Mouse (Mus musculus) spleen, adult 18-20 months (tissue): Measurements from ENCODE around the gene Tsen2.

ENCODE experiments used
- DNase-seq, 2 experiments: peaks; one replicate each; pipeline ENCODE4 v3.0.0; 2022; ENCODE audit warnings: mixed read lengths in 2 of 2

Gene Tsen2

GRCm38 (mm10) chr6:115544442-115544970, at the start of gene Tsen2:
TSS of gene Tsen2 (plus strand) at chr6:115544664.
- peak; percentile 90 to 97 for DNase-seq

GRCm38 (mm10) chr6:115499540-115499939, 44.9 kb upstream of the Tsen2 start:
- no peak for DNase-seq

DNA sequence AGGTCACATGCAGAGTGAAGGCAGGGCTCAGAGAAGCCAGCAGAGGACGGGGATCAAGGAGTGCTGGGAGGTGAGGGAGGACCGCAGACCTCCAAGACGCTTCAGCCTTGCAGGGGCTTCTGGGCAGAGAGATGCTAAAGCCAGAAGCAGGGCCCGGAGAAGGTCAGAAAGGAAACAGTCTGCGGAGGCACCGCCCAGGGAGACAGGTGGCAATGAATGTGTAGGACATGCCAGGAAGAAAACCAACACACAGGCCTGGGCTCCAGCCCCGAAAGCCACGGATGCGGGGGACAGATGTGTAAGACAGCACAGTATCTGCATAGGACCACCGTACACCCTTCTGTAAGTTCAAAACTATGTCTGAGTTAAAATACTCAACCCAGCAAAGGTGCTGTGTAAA, 44.2 kb upstream of the Tsen2 start:
- DNase-seq, result no peak

DNA sequence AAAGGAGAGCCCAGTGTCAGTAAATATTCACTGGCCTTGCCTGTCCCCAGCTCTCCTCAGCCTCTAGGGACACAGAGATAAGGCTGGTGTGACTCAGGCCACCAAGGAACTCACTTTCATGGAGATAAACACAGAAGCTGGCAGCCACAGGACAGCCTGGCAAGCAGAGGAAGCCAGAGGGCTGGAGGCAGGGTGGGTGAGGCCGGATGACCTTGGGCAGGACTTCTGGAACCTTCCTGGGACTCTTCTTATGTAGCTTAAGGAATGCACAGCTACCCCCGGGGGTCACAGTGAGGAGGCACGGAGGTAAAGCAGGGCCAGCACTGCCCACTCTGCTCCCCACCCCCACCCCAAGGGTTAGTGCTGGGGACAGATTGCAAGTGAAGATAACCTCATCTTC, 43.3 kb upstream of the Tsen2 start:
- DNase-seq, result no peak

DNA sequence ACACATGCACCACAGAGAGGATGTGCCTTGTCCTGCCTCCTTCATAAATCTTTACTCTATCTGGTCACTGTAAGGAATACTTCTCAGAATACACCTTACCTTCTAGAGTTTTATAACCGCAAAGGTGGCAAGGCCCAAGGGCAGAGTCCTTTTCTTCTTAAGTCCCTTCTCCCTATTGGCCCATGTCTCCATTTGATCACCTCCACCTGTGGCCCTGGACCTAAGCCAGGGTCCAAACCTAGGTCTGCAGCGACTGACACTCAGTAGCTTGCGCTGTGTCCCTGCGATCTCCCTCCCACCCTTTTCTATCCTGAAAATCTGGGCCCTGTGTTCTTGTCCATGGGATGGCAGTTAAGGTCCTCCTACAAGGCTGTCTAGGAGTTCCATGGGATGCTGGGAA, 41.4 kb upstream of the Tsen2 start:
- no peak for DNase-seq

DNA sequence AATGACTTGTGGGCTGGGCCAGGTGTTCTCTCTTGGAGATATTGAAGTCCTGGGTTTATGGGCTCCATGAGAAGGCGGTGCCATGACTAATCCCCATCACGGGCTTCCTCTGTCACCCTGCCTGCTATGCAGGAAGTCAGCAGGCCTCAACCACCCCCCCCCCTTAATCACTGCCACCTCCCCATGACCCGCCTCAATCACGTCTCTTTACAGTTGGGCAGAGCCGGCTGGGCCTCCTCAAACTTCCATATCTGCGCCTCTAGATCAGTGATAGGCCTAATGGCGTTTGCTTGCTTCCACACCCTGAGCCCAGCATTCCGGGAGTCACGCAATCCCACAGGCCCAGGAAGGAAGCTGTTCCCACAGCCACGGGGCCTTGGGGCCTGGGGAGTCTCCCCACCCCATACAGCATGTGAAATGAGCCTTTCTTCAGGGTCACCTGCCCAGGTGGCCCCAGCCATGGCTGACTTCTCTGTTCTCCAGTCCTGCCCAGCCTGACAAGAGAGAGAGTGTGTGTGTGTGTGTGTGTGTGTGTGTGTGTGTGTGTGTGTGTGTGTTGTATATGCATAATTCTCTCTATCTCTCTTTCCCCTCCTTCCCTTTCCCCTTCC, 40.8 kb upstream of the Tsen2 start:
- DNase-seq, result no peak

DNA sequence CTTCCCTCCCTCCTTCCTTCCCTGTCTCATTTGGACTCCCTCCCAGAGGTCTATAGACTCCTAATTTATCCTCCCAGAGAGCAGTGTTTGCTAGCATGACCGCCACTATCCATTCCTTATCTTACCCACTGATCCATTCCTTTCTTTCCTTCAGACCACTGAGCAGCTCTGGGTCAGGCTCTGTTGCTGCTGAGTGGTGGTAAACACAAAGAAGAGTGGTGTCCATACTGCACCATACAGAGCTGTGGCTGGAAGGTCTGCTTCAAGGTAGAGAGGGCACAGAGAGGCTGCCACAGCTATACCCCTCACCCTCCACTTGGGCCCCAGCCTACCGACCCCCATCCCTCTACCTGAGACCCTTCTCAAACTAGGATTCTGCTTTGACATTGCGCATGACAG, 40.3 kb upstream of the Tsen2 start:
- DNase-seq, result no peak

GRCm38 (mm10) chr6:115504915-115505314, 39.5 kb upstream of the Tsen2 start:
- DNase-seq, result no peak

DNA sequence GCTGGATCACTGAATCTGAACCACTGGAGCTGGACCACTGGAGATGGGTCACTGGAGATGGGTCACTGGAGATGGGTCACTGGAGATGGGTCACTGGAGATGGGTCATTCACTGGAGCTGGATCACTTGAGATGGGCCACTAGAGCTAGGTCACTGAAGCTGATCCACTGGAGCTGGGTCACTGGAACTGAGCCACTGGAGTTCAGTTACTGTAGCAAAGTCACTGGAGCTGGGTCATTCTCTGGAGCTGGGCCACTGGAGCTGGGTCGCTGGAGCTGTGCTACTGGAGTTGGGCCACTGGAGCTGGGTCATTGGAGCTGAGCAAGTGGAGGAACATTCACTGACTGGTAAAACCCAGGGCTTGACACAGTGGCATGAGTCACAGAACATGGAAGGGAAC, 38.0 kb upstream of the Tsen2 start:
- no peak for DNase-seq

GRCm38 (mm10) chr6:115511447-115511846, 33.0 kb upstream of the Tsen2 start:
- DNase-seq, result no peak

DNA sequence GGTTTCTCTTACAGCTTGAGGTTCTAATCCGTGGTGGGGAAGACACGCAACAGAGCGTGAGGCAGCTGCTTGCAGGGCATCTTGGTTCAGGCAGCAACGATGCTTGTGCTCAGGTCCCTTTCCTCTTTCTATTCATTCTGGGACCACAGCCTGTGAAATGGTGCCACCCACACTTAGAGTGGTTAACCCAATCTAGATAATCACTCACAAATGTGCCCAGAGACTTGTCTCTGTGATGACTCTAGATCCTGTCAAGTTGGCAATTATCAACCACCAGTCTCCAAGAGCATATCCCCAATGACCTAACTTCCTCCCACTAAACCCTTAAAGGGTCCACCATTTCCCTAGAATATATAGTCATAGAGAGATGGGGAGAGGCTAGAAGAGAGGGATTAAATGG, 31.3 kb upstream of the Tsen2 start:
- DNase-seq, result no peak

DNA sequence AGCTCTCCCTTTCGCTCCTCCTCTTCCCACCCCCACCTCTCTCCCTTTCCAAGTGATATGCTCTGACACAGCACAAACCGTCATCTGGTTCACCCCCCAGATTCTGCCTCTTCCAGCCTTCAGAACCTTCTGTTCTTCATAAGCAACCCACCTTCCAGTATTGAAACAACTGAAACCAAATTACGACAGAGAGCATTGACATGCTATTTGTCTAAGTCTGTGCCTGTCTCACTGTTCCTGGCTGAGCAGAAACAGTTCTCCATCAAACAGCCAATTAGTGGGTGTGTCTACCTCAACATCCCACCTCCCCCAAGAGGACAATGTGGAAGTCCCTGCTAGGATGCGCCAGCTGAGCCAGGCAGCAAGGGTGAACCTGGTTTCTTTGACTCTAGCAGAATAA, 26.6 kb upstream of the Tsen2 start:
- DNase-seq, result no peak

GRCm38 (mm10) chr6:115518352-115518751, 26.1 kb upstream of the Tsen2 start:
- DNase-seq, result no peak

DNA sequence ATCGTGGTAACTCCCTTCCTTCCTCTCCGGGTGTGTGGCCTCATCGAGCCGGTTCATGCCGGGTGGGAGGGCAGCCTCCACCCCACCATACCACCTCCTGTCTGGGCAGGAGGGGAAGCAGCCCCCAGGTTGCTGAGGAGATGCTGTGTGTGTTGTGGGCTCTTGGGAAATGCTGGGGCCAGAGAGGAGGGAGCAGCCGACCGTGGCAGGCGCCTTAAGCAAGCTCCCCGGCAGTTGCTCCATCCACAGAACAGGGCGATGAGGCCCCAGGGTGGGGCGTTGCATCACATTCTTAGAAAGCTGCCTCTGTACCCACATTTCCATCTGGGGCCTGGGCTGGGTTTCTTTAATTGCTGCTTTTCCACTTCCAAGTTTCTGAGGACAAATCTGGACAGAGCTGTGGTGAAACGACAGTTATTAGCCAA, 25.2 kb upstream of the Tsen2 start:
- no peak for DNase-seq

DNA sequence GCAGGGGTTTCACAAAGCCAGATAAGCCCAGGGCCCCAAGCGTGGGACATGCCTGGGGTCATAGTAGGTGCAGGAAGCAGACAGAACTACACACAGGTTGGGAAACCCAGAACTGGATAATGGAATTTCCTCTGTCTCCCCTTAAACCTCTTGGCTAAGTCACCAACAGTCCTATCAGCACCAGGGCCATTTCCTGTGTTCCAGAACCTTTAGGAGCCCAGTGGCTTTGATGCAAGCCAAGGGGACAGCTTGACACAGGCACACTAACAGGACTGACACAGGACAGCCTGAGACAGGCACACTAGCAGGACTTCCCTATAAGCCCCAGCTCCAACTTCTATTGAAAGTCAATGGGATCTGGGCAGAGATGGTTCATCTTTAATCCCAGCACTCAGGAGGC, 22.5 kb upstream of the Tsen2 start:
- DNase-seq, result no peak

DNA sequence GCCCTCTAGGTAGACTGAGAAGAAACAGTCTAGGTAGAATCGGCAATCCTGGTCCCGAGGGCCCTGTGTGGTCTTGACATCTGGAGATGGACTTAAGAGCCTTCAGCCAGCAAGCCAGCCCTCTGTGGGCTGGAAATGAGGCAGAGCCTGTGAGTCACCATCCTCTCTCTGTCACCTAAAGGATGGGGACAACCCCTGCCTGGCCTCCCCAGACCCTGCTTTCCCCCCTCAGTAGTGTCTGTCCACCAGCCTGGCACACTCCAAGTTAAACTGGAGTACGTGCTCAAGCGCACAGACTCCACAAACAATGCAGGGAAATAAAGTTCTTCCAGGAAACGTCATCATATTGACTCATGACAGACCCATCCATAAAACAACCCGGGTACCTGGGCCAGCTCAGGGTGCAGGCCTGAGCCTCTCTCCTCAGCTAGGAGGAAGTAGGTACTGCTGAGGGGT, 21.7 kb upstream of the Tsen2 start:
- DNase-seq, result no peak

DNA sequence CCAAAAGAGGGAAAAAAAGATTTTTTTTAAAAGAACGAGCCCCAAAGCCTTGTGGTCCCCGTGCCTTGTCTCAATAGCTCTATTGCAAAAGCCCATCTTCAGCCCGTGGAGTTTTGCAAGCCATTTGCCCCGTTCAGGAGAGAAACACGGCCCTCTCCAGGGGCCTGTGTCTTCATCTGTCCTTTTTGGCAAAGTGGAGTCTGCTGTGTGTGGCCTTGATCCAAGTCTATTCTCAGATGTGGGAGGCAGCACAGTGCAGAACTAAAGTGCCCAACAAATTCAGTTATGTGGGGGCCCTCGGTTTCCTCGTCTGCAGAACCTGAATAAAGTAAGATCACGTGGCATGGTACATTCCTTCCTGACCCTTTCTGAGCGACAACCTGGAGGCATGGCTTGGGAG, 21.3 kb upstream of the Tsen2 start:
- DNase-seq, result no peak

- DNase-seq, result no peak
Observed at GRCm38 (mm10) chr6:115524449-115524990, 19.9 kb upstream of the Tsen2 start.

GRCm38 (mm10) chr6:115527418-115527817, 17.0 kb upstream of the Tsen2 start:
- no peak for DNase-seq

GRCm38 (mm10) chr6:115528372-115528771, 16.1 kb upstream of the Tsen2 start:
- no peak for DNase-seq

DNA sequence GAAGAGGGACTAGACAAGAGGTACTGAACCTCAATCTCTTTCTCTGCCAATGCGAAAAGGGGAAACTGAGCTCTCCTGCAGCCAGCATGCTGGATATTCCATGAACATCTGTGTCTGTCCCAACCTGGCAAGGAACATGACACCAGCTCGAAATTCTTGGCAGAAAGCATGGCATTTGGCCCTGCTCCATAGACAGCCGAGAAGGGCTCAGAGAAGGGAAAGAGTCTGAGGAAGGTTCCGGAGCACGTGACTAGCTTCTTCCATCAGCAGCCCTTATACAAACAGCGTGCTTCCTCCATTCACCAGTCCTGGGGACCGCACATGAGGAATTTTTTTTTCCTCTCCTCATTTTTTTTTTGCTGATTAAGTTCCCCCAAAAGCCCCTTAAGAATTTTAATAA, 9.8 kb upstream of the Tsen2 start:
- no peak for DNase-seq

DNA sequence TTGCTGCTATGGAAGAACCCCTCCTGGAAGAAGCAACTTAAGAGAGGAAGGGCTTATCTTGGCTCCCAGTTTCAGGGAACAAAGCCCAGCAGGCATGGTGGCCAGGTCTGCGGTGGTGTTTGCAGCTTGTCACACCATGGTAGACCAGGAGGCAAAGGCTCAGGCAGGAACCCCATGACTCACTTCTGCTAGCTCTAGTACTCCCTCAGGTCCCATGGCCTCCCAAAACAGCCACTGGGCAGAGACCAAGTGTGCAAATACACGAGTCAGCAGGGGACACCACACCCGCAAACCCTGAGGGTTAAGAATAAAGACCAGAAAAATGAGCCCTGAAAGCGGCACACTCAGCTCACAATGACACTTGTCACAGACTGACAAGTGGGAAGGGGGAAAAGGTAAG, 8.3 kb upstream of the Tsen2 start:
- no peak for DNase-seq

DNA sequence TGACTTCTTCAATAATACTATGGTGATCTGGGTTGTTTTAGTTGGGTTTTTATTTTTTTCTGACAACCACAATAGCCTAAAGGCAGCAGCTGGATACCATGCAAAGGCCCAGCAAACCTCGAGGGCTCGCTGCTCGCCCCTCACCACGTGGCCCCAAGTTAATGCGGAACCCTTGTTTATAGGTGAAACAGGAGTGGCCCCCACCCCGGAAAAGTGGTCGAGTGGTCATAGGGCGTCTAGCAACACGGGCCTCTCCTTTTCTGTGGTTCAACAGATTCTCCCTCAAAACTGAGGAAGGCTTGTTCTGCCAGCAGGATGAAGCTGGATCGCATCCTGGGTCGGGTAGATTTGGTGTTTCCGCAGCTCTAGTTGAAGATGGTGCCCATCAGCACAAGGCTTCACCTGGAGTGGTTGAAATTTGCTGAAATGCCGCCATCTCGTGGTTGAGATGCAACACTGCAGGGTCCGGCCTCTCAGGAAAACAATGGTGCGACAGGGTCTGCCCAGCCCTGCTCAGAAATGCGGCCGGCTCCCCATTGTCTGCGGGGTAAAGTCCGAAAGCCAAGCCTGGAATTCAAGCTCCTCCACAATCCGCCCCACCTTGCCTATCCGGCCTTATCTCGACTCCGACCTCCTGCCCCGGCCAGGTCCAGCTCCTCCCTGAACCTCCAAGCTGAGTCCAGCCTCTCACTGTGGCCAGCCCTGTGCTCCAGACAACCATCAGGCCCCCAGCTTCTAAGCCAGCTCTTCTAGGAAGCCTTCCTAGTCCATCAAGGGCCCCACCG, 5.6 kb upstream of the Tsen2 start:
- peak; percentile 45 to 65 for DNase-seq

DNA sequence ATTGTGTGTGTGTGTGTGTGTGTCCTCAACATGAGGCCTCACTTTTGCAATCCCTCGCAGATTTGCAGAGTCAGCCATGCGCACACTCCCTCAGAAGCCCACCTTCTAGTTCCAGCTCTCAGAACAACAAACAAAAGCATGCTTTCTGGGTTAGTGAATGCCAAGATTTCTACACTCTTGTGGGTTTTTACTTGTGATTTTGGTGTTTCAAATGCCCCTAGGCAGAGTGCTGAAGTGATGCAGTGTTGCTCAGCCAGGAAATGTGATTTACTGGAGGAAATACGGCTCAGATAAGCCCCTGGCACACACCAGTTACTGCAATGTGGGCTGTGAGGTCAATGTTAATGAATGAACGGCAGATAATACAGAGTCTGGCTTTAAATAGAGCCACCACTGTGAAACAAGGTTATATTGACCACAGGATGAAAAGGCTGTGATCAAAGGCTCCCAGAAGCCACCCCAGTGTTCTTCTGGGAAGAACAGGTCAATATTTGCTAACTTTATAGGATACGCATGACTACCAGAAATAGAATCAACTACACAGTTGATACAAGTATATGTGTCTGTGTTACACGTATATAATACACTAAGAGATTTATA, 2.7 kb upstream of the Tsen2 start:
- no peak for DNase-seq
